Mouse (Mus musculus) ovary, adult 2 months (tissue): ENCODE measurements around the gene Crybb3. TPM values are rescaled to one million over a fixed set of nuclear protein-coding genes. Genes with fewer than 3 reads are reported as not detected.

Source experiments
- polyA plus RNA-seq: library from polyadenylated mRNA; depleted of rRNA; stranded (reverse); fragments of >200 nt; gene quantifications from 2 replicates; pipeline ENCODE4 v1.2.3, GENCODE M21; 2012; rRNA removed

Gene Crybb3
- 6.0 and 6.8 TPM in 2 replicates for polyA plus RNA-seq

DNA sequence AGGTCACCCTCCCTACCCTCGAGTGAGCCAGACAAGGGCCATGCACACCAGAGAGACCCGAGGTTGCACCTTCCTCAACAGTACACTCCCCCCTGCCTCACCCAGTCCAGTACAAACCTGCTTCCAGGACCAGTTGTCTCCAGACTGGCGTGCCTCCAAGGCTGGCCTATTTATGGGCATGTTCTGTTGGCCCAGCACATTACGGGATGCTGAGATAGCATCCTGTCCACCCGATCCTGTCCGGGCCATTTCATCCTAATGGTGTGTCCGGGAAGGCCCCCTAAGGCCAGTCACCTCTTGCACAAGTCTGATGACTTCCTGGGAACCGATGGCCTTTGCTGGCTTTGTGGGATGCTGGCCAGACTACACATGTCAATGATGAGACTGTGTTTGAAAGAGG is at the start of gene Crybb3:
Gene Crybb3 (minus strand): TSS at position 146 of the 400 bp plus-strand sequence.

DNA sequence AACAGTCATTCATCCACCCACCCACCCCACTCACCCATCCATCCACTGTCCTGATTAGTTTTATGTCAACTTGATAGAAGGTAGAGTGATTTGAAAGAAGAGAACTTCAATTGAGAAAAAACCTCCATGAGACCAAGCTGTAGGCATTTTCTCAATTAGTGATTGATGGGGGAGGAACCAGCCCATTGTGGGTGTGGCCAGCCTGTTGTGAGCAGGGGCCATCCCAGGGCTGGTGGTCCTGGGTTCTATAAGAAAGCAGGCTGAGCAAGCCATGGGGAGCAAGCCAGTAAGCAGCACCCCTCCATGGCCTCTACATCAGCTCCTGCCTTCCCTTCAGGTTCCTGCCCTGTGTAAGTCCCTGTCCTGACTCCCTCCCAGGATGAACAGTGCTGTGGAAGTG is 11.4 kb downstream of the Crybb3 start, which contains the start of gene Crybb2:
Gene Crybb2 (minus strand): TSS at position 101 of the 400 bp plus-strand sequence.

Other genes with a start within 250 kb of the Crybb3 start
- gene Myo18b, start 185.2 kb downstream of the Crybb3 start, polyA plus RNA-seq: 0.57 and 0.64 TPM in 2 replicates
- 6.3 and 6.4 TPM in 2 replicates for gene Grk3, start 65.8 kb downstream of the Crybb3 start, polyA plus RNA-seq
- not detected in 2 replicates for gene Crybb2, start 11.5 kb downstream of the Crybb3 start, polyA plus RNA-seq
- 15.6 and 16.6 TPM in 2 replicates for gene 2900026A02Rik, start 139.7 kb upstream of the Crybb3 start, polyA plus RNA-seq
- 0.53 and 0.76 TPM in 2 replicates for gene Tmem211, start 145.3 kb upstream of the Crybb3 start, polyA plus RNA-seq
- 11.5 and 12.3 TPM in 2 replicates for gene Sgsm1, start 229.2 kb upstream of the Crybb3 start, polyA plus RNA-seq